Mouse (Mus musculus): Measurements from ENCODE around the gene Polr2l. TPM values are rescaled to one million over a fixed set of nuclear protein-coding genes. Genes with fewer than 3 reads are reported as not detected.

Gene Polr2l
- polyA plus RNA-seq, 1 experiment from 2014 or later: 68.3 TPM

GRCm38 (mm10) chr7:141501820-141502555 is 27.1 kb upstream of the Polr2l start:
- ATAC-seq (replicated peaks): no peak
- no peak overlapping the region for H3K9ac ChIP-seq (replicated peaks)
- H3K27me3 ChIP-seq: no peaks in the 10 kb centered on the region
- WGBS: 88% methylated on average over 7 of the region's 7 CpGs
- H3K36me3 ChIP-seq: peaks cover 5% of the 10 kb centered on the region; the same call in 1 of the 2 replicates
- no peak overlapping the region for H3K27ac ChIP-seq (replicated peaks)
- H3K4me3 ChIP-seq: no peak overlapping the region
- no peak overlapping the region for H3K4me2 ChIP-seq (replicated peaks)
- no peaks in the 10 kb centered on the region for H3K4me1 ChIP-seq
- H3K9me3 ChIP-seq: no peaks in the 10 kb centered on the region

- no peak overlapping the region for H3K4me3 ChIP-seq
- H3K9me3 ChIP-seq: no peaks in the 10 kb centered on the region
- 0 out of 2 replicates have a peak, but pooled peaks cover 3% of the 10 kb centered on the region for H3K36me3 ChIP-seq
- WGBS: 88% methylated on average over 3 of the region's 3 CpGs
- H3K27ac ChIP-seq (replicated peaks): no peak overlapping the region
- ATAC-seq (replicated peaks): no peak
- H3K4me2 ChIP-seq (replicated peaks): no peak overlapping the region
- no peaks in the 10 kb centered on the region for H3K4me1 ChIP-seq
- H3K9ac ChIP-seq (replicated peaks): no peak overlapping the region
- no peaks in the 10 kb centered on the region for H3K27me3 ChIP-seq
Measured at GRCm38 (mm10) chr7:141497600-141497999, 22.7 kb upstream of the Polr2l start.

- H3K27ac ChIP-seq (replicated peaks): no peak overlapping the region
- no peak overlapping the region for H3K4me3 ChIP-seq
- 92% methylated on average over 4 of the region's 4 CpGs for WGBS
- H3K4me2 ChIP-seq (replicated peaks): no peak overlapping the region
- no peaks in the 10 kb centered on the region for H3K27me3 ChIP-seq
- no peaks in the 10 kb centered on the region for H3K9me3 ChIP-seq
- 0 out of 2 replicates have a peak, but pooled peaks cover 3% of the 10 kb centered on the region for H3K36me3 ChIP-seq
- no peak overlapping the region for H3K9ac ChIP-seq (replicated peaks)
- no peak for ATAC-seq (replicated peaks)
- no peaks in the 10 kb centered on the region for H3K4me1 ChIP-seq
Measured at GRCm38 (mm10) chr7:141495940-141496339, 21.0 kb upstream of the Polr2l start.

GRCm38 (mm10) chr7:141495379-141495778 is 20.4 kb upstream of the Polr2l start:
- ATAC-seq (replicated peaks): no peak
- H3K36me3 ChIP-seq: 0 out of 2 replicates have a peak, but pooled peaks cover 3% of the 10 kb centered on the region
- WGBS: 81% methylated on average over 2 of the region's 2 CpGs

GRCm38 (mm10) chr7:141493729-141494128 is 18.8 kb upstream of the Polr2l start:
- ATAC-seq (replicated peaks): no peak
- Histone ChIP-seq H3K36me3 (0 out of 2 replicates have a peak, but pooled peaks cover 3% of the 10 kb centered on the region), H3K27ac (replicated peaks) (no peak overlapping the region), H3K27me3 (no peaks in the 10 kb centered on the region), H3K9ac (replicated peaks) (no peak overlapping the region), H3K4me3 (no peak overlapping the region), H3K4me2 (replicated peaks) (no peak overlapping the region), H3K4me1 (no peaks in the 10 kb centered on the region), H3K9me3 (no peaks in the 10 kb centered on the region)
- WGBS: 84% methylated on average over 1 of the region's 1 CpGs

More at GRCm38 (mm10) chr7:141495379-141495778, 20.4 kb upstream of the Polr2l start:
- H3K4me3 ChIP-seq: no peak overlapping the region
- no peaks in the 10 kb centered on the region for H3K27me3 ChIP-seq
- H3K27ac ChIP-seq (replicated peaks): no peak overlapping the region
- H3K4me2 ChIP-seq (replicated peaks): no peak overlapping the region
- no peaks in the 10 kb centered on the region for H3K4me1 ChIP-seq
- H3K9ac ChIP-seq (replicated peaks): no peak overlapping the region
- H3K9me3 ChIP-seq: no peaks in the 10 kb centered on the region

GRCm38 (mm10) chr7:141492738-141493137 is 17.8 kb upstream of the Polr2l start:
- H3K36me3 ChIP-seq: no peaks in the 10 kb centered on the region
- no peak for ATAC-seq (replicated peaks)
- no peak overlapping the region for H3K27ac ChIP-seq (replicated peaks)
- no peaks in the 10 kb centered on the region for H3K4me1 ChIP-seq
- no peak overlapping the region for H3K4me3 ChIP-seq
- no peaks in the 10 kb centered on the region for H3K9me3 ChIP-seq
- H3K9ac ChIP-seq (replicated peaks): no peak overlapping the region
- no peak overlapping the region for H3K4me2 ChIP-seq (replicated peaks)
- WGBS: 92% methylated on average over 5 of the region's 5 CpGs
- no peaks in the 10 kb centered on the region for H3K27me3 ChIP-seq

- no peaks in the 10 kb centered on the region for H3K36me3 ChIP-seq
- H3K4me3 ChIP-seq: no peak overlapping the region
- no peaks in the 10 kb centered on the region for H3K4me1 ChIP-seq
- H3K4me2 ChIP-seq (replicated peaks): no peak overlapping the region
- H3K9me3 ChIP-seq: no peaks in the 10 kb centered on the region
- 89% methylated on average over 2 of the region's 2 CpGs for WGBS
- no peaks in the 10 kb centered on the region for H3K27me3 ChIP-seq
- H3K27ac ChIP-seq (replicated peaks): no peak overlapping the region
- H3K9ac ChIP-seq (replicated peaks): no peak overlapping the region
- no peak for ATAC-seq (replicated peaks)
Measured at GRCm38 (mm10) chr7:141491151-141491550, 16.2 kb upstream of the Polr2l start.

- Histone ChIP-seq H3K9ac (replicated peaks) (no peak overlapping the region), H3K27me3 (no peaks in the 10 kb centered on the region; the same call in 1 of the 2 replicates), H3K4me2 (replicated peaks) (no peak overlapping the region), H3K4me3 (no peak overlapping the region), H3K9me3 (no peaks in the 10 kb centered on the region), H3K36me3 (no peaks in the 10 kb centered on the region), H3K27ac (replicated peaks) (no peak overlapping the region), H3K4me1 (peaks cover 20% of the 10 kb centered on the region)
- ATAC-seq (replicated peaks): no peak
- WGBS: 82% methylated on average over 7 of the region's 7 CpGs
Measured at GRCm38 (mm10) chr7:141487141-141487540, 12.2 kb upstream of the Polr2l start.

- Histone ChIP-seq H3K4me1 (peaks cover 29% of the 10 kb centered on the region), H3K36me3 (no peaks in the 10 kb centered on the region), H3K27ac (replicated peaks) (no peak overlapping the region), H3K4me2 (replicated peaks) (no peak overlapping the region), H3K4me3 (no peak overlapping the region), H3K9ac (replicated peaks) (no peak overlapping the region), H3K27me3 (no peaks in the 10 kb centered on the region; the same call in 1 of the 2 replicates), H3K9me3 (no peaks in the 10 kb centered on the region)
- ATAC-seq (replicated peaks): no peak
- WGBS: 89% methylated on average over 1 of the region's 1 CpGs
Measured at GRCm38 (mm10) chr7:141486239-141486638, 11.3 kb upstream of the Polr2l start.

GRCm38 (mm10) chr7:141485606-141486005 is 10.7 kb upstream of the Polr2l start:
- no peak overlapping the region for H3K27ac ChIP-seq (replicated peaks)
- H3K4me2 ChIP-seq (replicated peaks): no peak overlapping the region
- ATAC-seq (replicated peaks): no peak
- H3K4me3 ChIP-seq: no peak overlapping the region
- H3K9me3 ChIP-seq: no peaks in the 10 kb centered on the region
- no peak overlapping the region for H3K9ac ChIP-seq (replicated peaks)
- WGBS: 58% methylated on average over 2 of the region's 2 CpGs
- no peaks in the 10 kb centered on the region; the same call in 1 of the 2 replicates for H3K27me3 ChIP-seq
- no peaks in the 10 kb centered on the region for H3K36me3 ChIP-seq
- H3K4me1 ChIP-seq: peaks cover 33% of the 10 kb centered on the region

GRCm38 (mm10) chr7:141485186-141485585 is 10.3 kb upstream of the Polr2l start:
- ATAC-seq (replicated peaks): no peak
- no peaks in the 10 kb centered on the region; the same call in 1 of the 2 replicates for H3K27me3 ChIP-seq
- H3K4me3 ChIP-seq: no peak overlapping the region
- no peaks in the 10 kb centered on the region for H3K9me3 ChIP-seq
- no peak overlapping the region for H3K4me2 ChIP-seq (replicated peaks)
- H3K4me1 ChIP-seq: peaks cover 33% of the 10 kb centered on the region
- H3K36me3 ChIP-seq: no peaks in the 10 kb centered on the region
- 76% methylated on average over 2 of the region's 2 CpGs for WGBS
- no peak overlapping the region for H3K27ac ChIP-seq (replicated peaks)
- H3K9ac ChIP-seq (replicated peaks): no peak overlapping the region

- H3K36me3 ChIP-seq: no peaks in the 10 kb centered on the region
- no peaks in the 10 kb centered on the region; the same call in 1 of the 2 replicates for H3K27me3 ChIP-seq
- H3K4me2 ChIP-seq (replicated peaks): no peak overlapping the region
- 84% methylated on average over 5 of the region's 5 CpGs for WGBS
- no peak for ATAC-seq (replicated peaks)
- no peak overlapping the region for H3K4me3 ChIP-seq
- H3K4me1 ChIP-seq: peaks cover 33% of the 10 kb centered on the region
- no peak overlapping the region for H3K9ac ChIP-seq (replicated peaks)
- no peak overlapping the region for H3K27ac ChIP-seq (replicated peaks)
- H3K9me3 ChIP-seq: no peaks in the 10 kb centered on the region
Measured at GRCm38 (mm10) chr7:141484186-141485120, 9.5 kb upstream of the Polr2l start.

Measured in forebrain, embryonic 15.5 days (tissue).